Mouse (Mus musculus): ENCODE data around the gene Thsd7a. TPM values are rescaled to one million over a fixed set of nuclear protein-coding genes. Genes with fewer than 3 reads are reported as not detected.

The Thsd7a gene
- total RNA-seq, 1 experiment = 3.3 TPM

GRCm38 (mm10) chr6:12712581-12712980 is 36.6 kb downstream of the Thsd7a start:
- no peaks in the 10 kb centered on the region for H3K9me3 ChIP-seq (ENCODE audit: control insufficient read depth, insufficient read depth, low read depth, low read length)
- no peaks in the 10 kb centered on the region for H3K36me3 ChIP-seq (ENCODE audit: control insufficient read depth, insufficient read depth, low read length, poor library complexity, severe bottlenecking)
- TF ChIP-seq ZNF384 (IDR thresholded peaks at IDR 0.05; ENCODE audit: low read depth, low read length) (no peak), HCFC1 (IDR thresholded peaks at IDR 0.05; ENCODE audit: borderline replicate concordance, insufficient read depth, low read length) (no peak), ZC3H11A (IDR thresholded peaks at IDR 0.05; ENCODE audit: borderline replicate concordance, low read depth, low read length) (no peak), CHD2 (IDR thresholded peaks at IDR 0.05; ENCODE audit: low read depth, low read length) (no peak), MAFK (IDR thresholded peaks at IDR 0.05; ENCODE audit: insufficient read depth, low read depth, low read length) (no peak)
- no peak overlapping the region for H3K27ac ChIP-seq (ENCODE audit: insufficient read depth, low read depth, low read length, poor library complexity, severe bottlenecking)
- no peak overlapping the region for H3K4me3 ChIP-seq (ENCODE audit: insufficient read depth in 1 of 2, low read depth in 1 of 2, low read length in 2 of 2, poor library complexity in 1 of 2, severe bottlenecking in 1 of 2)
- H3K4me1 ChIP-seq (ENCODE audit: control insufficient read depth in 2 of 2, insufficient read depth in 2 of 2, low read length in 2 of 2, poor library complexity in 1 of 2) = no peaks in the 10 kb centered on the region
- no peak for DNase-seq (ENCODE audit: low read depth, low spot score)
- no peak overlapping the region for H3K9ac ChIP-seq (ENCODE audit: insufficient read depth, low read depth, low read length, poor library complexity, severe bottlenecking)
- in situ Hi-C loops (cut with MboI; ENCODE audit: low sequenced_read_pairs in 2 of 2, unreplicated experiment in 2 of 2) = no loop called here

GRCm38 (mm10) chr6:12702925-12703324 is 46.3 kb downstream of the Thsd7a start:
- in situ Hi-C loops (cut with MboI; ENCODE audit: low sequenced_read_pairs in 2 of 2, unreplicated experiment in 2 of 2) = no loop called here
- Histone ChIP-seq H3K9ac (ENCODE audit: insufficient read depth, low read depth, low read length, poor library complexity, severe bottlenecking) (no peak overlapping the region), H3K4me1 (ENCODE audit: control insufficient read depth in 2 of 2, insufficient read depth in 2 of 2, low read length in 2 of 2, poor library complexity in 1 of 2) (no peaks in the 10 kb centered on the region), H3K4me3 (ENCODE audit: insufficient read depth in 1 of 2, low read depth in 1 of 2, low read length in 2 of 2, poor library complexity in 1 of 2, severe bottlenecking in 1 of 2) (no peak overlapping the region), H3K27ac (ENCODE audit: insufficient read depth, low read depth, low read length, poor library complexity, severe bottlenecking) (no peak overlapping the region), H3K36me3 (ENCODE audit: control insufficient read depth, insufficient read depth, low read length, poor library complexity, severe bottlenecking) (no peaks in the 10 kb centered on the region), H3K9me3 (ENCODE audit: control insufficient read depth, insufficient read depth, low read depth, low read length) (no peaks in the 10 kb centered on the region)
- TF ChIP-seq HCFC1 (IDR thresholded peaks at IDR 0.05; ENCODE audit: borderline replicate concordance, insufficient read depth, low read length) = no peak
- no peak for TF ChIP-seq ZNF384 (IDR thresholded peaks at IDR 0.05; ENCODE audit: low read depth, low read length)
- TF ChIP-seq MAFK (IDR thresholded peaks at IDR 0.05; ENCODE audit: insufficient read depth, low read depth, low read length) = no peak
- TF ChIP-seq CHD2 (IDR thresholded peaks at IDR 0.05; ENCODE audit: low read depth, low read length) = no peak
- TF ChIP-seq ZC3H11A (IDR thresholded peaks at IDR 0.05; ENCODE audit: borderline replicate concordance, low read depth, low read length) = no peak
- no peak for DNase-seq (ENCODE audit: low read depth, low spot score)

- H3K4me3 ChIP-seq (ENCODE audit: insufficient read depth in 1 of 2, low read depth in 1 of 2, low read length in 2 of 2, poor library complexity in 1 of 2, severe bottlenecking in 1 of 2) = no peak overlapping the region
- no peaks in the 10 kb centered on the region for H3K36me3 ChIP-seq (ENCODE audit: control insufficient read depth, insufficient read depth, low read length, poor library complexity, severe bottlenecking)
- no peaks in the 10 kb centered on the region for H3K9me3 ChIP-seq (ENCODE audit: control insufficient read depth, insufficient read depth, low read depth, low read length)
- H3K4me1 ChIP-seq (ENCODE audit: control insufficient read depth in 2 of 2, insufficient read depth in 2 of 2, low read length in 2 of 2, poor library complexity in 1 of 2) = no peaks in the 10 kb centered on the region
- TF ChIP-seq ZC3H11A (IDR thresholded peaks at IDR 0.05; ENCODE audit: borderline replicate concordance, low read depth, low read length) = no peak
- no peak overlapping the region for H3K27ac ChIP-seq (ENCODE audit: insufficient read depth, low read depth, low read length, poor library complexity, severe bottlenecking)
- no peak for DNase-seq (ENCODE audit: low read depth, low spot score)
- H3K9ac ChIP-seq (ENCODE audit: insufficient read depth, low read depth, low read length, poor library complexity, severe bottlenecking) = no peak overlapping the region
- in situ Hi-C loops (cut with MboI; ENCODE audit: low sequenced_read_pairs in 2 of 2, unreplicated experiment in 2 of 2) = no loop called here
These were observed 50.1 kb downstream of the Thsd7a start for GRCm38 (mm10) chr6:12699089-12699488.

DNA sequence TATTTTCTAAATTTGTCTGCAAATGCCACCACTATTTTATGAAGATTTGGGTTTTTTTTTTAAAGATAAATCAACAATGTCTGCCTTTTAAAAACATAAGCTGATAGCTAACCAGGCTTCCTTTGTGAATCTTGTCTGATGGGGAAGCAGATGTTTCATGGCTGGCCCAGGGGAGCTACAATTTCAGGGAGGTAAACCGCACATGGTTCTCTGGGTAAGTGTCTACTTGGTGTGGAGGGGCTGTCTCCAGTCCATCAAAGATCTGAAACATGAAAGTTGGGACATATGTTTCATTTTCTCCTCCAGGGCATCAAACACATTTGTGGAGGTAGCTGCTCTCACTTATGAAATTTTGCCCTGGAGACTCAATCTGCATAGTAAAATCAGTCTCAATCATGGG is 55.5 kb downstream of the Thsd7a start:
- Histone ChIP-seq H3K4me3 (ENCODE audit: insufficient read depth in 1 of 2, low read depth in 1 of 2, low read length in 2 of 2, poor library complexity in 1 of 2, severe bottlenecking in 1 of 2) (no peak overlapping the region), H3K36me3 (ENCODE audit: control insufficient read depth, insufficient read depth, low read length, poor library complexity, severe bottlenecking) (no peaks in the 10 kb centered on the region), H3K4me1 (ENCODE audit: control insufficient read depth in 2 of 2, insufficient read depth in 2 of 2, low read length in 2 of 2, poor library complexity in 1 of 2) (no peaks in the 10 kb centered on the region), H3K9ac (ENCODE audit: insufficient read depth, low read depth, low read length, poor library complexity, severe bottlenecking) (no peak overlapping the region), H3K9me3 (ENCODE audit: control insufficient read depth, insufficient read depth, low read depth, low read length) (no peaks in the 10 kb centered on the region), H3K27ac (ENCODE audit: insufficient read depth, low read depth, low read length, poor library complexity, severe bottlenecking) (no peak overlapping the region)
- TF ChIP-seq MAFK (IDR thresholded peaks at IDR 0.05; ENCODE audit: insufficient read depth, low read depth, low read length) = no peak
- TF ChIP-seq HCFC1 (IDR thresholded peaks at IDR 0.05; ENCODE audit: borderline replicate concordance, insufficient read depth, low read length) = no peak
- no peak for TF ChIP-seq ZNF384 (IDR thresholded peaks at IDR 0.05; ENCODE audit: low read depth, low read length)
- no peak for TF ChIP-seq ZC3H11A (IDR thresholded peaks at IDR 0.05; ENCODE audit: borderline replicate concordance, low read depth, low read length)
- no peak for TF ChIP-seq CHD2 (IDR thresholded peaks at IDR 0.05; ENCODE audit: low read depth, low read length)
- in situ Hi-C loops (cut with MboI; ENCODE audit: low sequenced_read_pairs in 2 of 2, unreplicated experiment in 2 of 2) = no loop called here
- no peak for DNase-seq (ENCODE audit: low read depth, low spot score)

- no peak for TF ChIP-seq CHD2 (IDR thresholded peaks at IDR 0.05; ENCODE audit: low read depth, low read length)
- no peak for TF ChIP-seq MAFK (IDR thresholded peaks at IDR 0.05; ENCODE audit: insufficient read depth, low read depth, low read length)
- TF ChIP-seq HCFC1 (IDR thresholded peaks at IDR 0.05; ENCODE audit: borderline replicate concordance, insufficient read depth, low read length) = no peak
- TF ChIP-seq ZNF384 (IDR thresholded peaks at IDR 0.05; ENCODE audit: low read depth, low read length) = no peak
- TF ChIP-seq ZC3H11A (IDR thresholded peaks at IDR 0.05; ENCODE audit: borderline replicate concordance, low read depth, low read length) = no peak
- no peak overlapping the region for H3K27ac ChIP-seq (ENCODE audit: insufficient read depth, low read depth, low read length, poor library complexity, severe bottlenecking)
- in situ Hi-C loops (cut with MboI; ENCODE audit: low sequenced_read_pairs in 2 of 2, unreplicated experiment in 2 of 2) = no loop called here
- no peaks in the 10 kb centered on the region for H3K4me1 ChIP-seq (ENCODE audit: control insufficient read depth in 2 of 2, insufficient read depth in 2 of 2, low read length in 2 of 2, poor library complexity in 1 of 2)
- H3K9me3 ChIP-seq (ENCODE audit: control insufficient read depth, insufficient read depth, low read depth, low read length) = no peaks in the 10 kb centered on the region
- H3K4me3 ChIP-seq (ENCODE audit: insufficient read depth in 1 of 2, low read depth in 1 of 2, low read length in 2 of 2, poor library complexity in 1 of 2, severe bottlenecking in 1 of 2) = no peak overlapping the region
- no peak overlapping the region for H3K9ac ChIP-seq (ENCODE audit: insufficient read depth, low read depth, low read length, poor library complexity, severe bottlenecking)
- no peak for DNase-seq (ENCODE audit: low read depth, low spot score)
- no peaks in the 10 kb centered on the region for H3K36me3 ChIP-seq (ENCODE audit: control insufficient read depth, insufficient read depth, low read length, poor library complexity, severe bottlenecking)
These were observed 56.0 kb downstream of the Thsd7a start for GRCm38 (mm10) chr6:12693239-12693638.

Measured in ES-E14 (cell line).